Mouse (Mus musculus) liver, embryonic 15.5 days (tissue): Measurements from ENCODE around the gene Mybpc3. TPM values are rescaled to one million over a fixed set of nuclear protein-coding genes. Genes with fewer than 3 reads are reported as not detected.

Experiments used
- ATAC-seq: fragments of 200-750 bp; cut with Nextera tagmentation; 2 replicates; pipeline ENCODE4 v1.8.0; 2017; ENCODE audit warnings: moderate number of reproducible peaks, mild to moderate bottlenecking, moderate library complexity; ENCODE audit not compliant: insufficient read depth
- H3K27ac ChIP-seq: fragments of 300-500 bp; sonication (generic); replicated peaks from 2 replicates; pipeline ENCODE4 v1.5.1; 2015; ENCODE audit warnings: mild to moderate bottlenecking, inconsistent platforms
- H3K27me3 ChIP-seq: fragments of 300-500 bp; sonication (generic); 2 replicates; pipeline ENCODE4 v1.6.1; 2015; ENCODE audit warnings: mild to moderate bottlenecking, inconsistent platforms
- H3K36me3 ChIP-seq: fragments of 300-500 bp; sonication (generic); replicated peaks from 2 replicates; pipeline ENCODE4 v1.6.1; 2015; ENCODE audit warnings: moderate library complexity, mild to moderate bottlenecking, inconsistent platforms
- H3K4me1 ChIP-seq: fragments of 300-500 bp; sonication (generic); replicated peaks from 2 replicates; pipeline ENCODE4 v1.6.1; 2015; ENCODE audit warnings: inconsistent platforms
- H3K4me2 ChIP-seq: fragments of 300-500 bp; sonication (generic); 2 replicates; pipeline ENCODE4 v1.6.1; 2015; ENCODE audit warnings: moderate library complexity, mild to moderate bottlenecking, inconsistent platforms
- H3K4me3 ChIP-seq: fragments of 300-500 bp; sonication (generic); replicated peaks from 2 replicates; pipeline ENCODE4 v1.5.1; 2015; ENCODE audit warnings: mild to moderate bottlenecking, inconsistent platforms
- H3K9ac ChIP-seq: fragments of 300-500 bp; sonication (generic); 2 replicates; pipeline ENCODE4 v1.6.1; 2015; ENCODE audit warnings: moderate library complexity, mild to moderate bottlenecking, inconsistent platforms
- H3K9me3 ChIP-seq: fragments of 300-500 bp; sonication (generic); replicated peaks from 2 replicates; pipeline ENCODE4 v1.6.1; 2016; ENCODE audit warnings: inconsistent platforms
- WGBS: fragments of 180-500 bp; shearing (Covaris S2); methylation state at CpG from one replicate; pipeline ENCODE4 v1.1.7; 2015; ENCODE audit warnings: mixed read lengths; ENCODE audit not compliant: insufficient replicate concordance; 5-methylcytosine and 5-hydroxymethylcytosine counted together
- polyA plus RNA-seq: library from polyadenylated mRNA; unstranded; fragments of >200 nt; fragmentation: Nextera tagmentation; extraction: Ambion mirVana; gene quantifications from 2 replicates; pipeline ENCODE4 v1.2.1, GENCODE M21; 2015

Gene Mybpc3
- polyA plus RNA-seq, 1 experiment from 2014 or later = 0.17 TPM

GRCm38 (mm10) chr2:91169587-91170322, 51.8 kb downstream of the Mybpc3 start:
- 82% methylated on average over 25 of the region's 25 CpGs for WGBS
- no peaks in the 10 kb centered on the region for H3K27me3 ChIP-seq
- peaks cover 43% of the 10 kb centered on the region for H3K36me3 ChIP-seq
- no peak overlapping the region for H3K4me3 ChIP-seq
- ATAC-seq = no peak
- peaks cover 7% of the 10 kb centered on the region for H3K4me1 ChIP-seq
- no peaks in the 10 kb centered on the region for H3K9me3 ChIP-seq
- H3K9ac ChIP-seq = no peak overlapping the region
- H3K27ac ChIP-seq = no peak overlapping the region
- no peak overlapping the region for H3K4me2 ChIP-seq

GRCm38 (mm10) chr2:91175490-91175889, 57.5 kb downstream of the Mybpc3 start:
- Histone ChIP-seq H3K36me3 (peaks cover 37% of the 10 kb centered on the region), H3K4me1 (no peaks in the 10 kb centered on the region), H3K27ac (no peak overlapping the region), H3K27me3 (no peaks in the 10 kb centered on the region), H3K4me3 (no peak overlapping the region), H3K4me2 (no peak overlapping the region), H3K9ac (no peak overlapping the region), H3K9me3 (no peaks in the 10 kb centered on the region)
- ATAC-seq = no peak
- WGBS = 77% methylated on average over 4 of the region's 4 CpGs

- Histone ChIP-seq H3K4me3 (no peak overlapping the region), H3K27ac (no peak overlapping the region), H3K36me3 (peaks cover 34% of the 10 kb centered on the region), H3K27me3 (no peaks in the 10 kb centered on the region), H3K4me2 (no peak overlapping the region), H3K4me1 (no peaks in the 10 kb centered on the region), H3K9ac (no peak overlapping the region), H3K9me3 (no peaks in the 10 kb centered on the region)
- no peak for ATAC-seq
- WGBS = 73% methylated on average over 6 of the region's 6 CpGs
Observed at GRCm38 (mm10) chr2:91176234-91176633, 58.3 kb downstream of the Mybpc3 start.

- Histone ChIP-seq H3K4me2 (no peak overlapping the region), H3K4me1 (peaks cover 29% of the 10 kb centered on the region), H3K9me3 (no peaks in the 10 kb centered on the region), H3K36me3 (peaks cover 23% of the 10 kb centered on the region), H3K27me3 (peaks cover 6% of the 10 kb centered on the region; the same call in 1 of the 2 replicates), H3K4me3 (no peak overlapping the region), H3K27ac (no peak overlapping the region), H3K9ac (no peak overlapping the region)
- 71% methylated on average over 4 of the region's 4 CpGs for WGBS
- ATAC-seq = no peak
Observed at GRCm38 (mm10) chr2:91179825-91180224, 61.9 kb downstream of the Mybpc3 start.

GRCm38 (mm10) chr2:91180706-91181105, 62.8 kb downstream of the Mybpc3 start:
- Histone ChIP-seq H3K4me3 (no peak overlapping the region), H3K36me3 (peaks cover 19% of the 10 kb centered on the region), H3K9me3 (no peaks in the 10 kb centered on the region), H3K4me2 (no peak overlapping the region), H3K9ac (no peak overlapping the region), H3K27ac (no peak overlapping the region), H3K27me3 (peaks cover 6% of the 10 kb centered on the region; the same call in 1 of the 2 replicates), H3K4me1 (peaks cover 29% of the 10 kb centered on the region)
- ATAC-seq = no peak
- WGBS = 59% methylated on average over 5 of the region's 5 CpGs

- H3K9ac ChIP-seq = peak overlapping the region; percentile 82
- H3K4me1 ChIP-seq = peaks cover 29% of the 10 kb centered on the region
- peaks cover 7% of the 10 kb centered on the region; the same call in 1 of the 2 replicates for H3K36me3 ChIP-seq
- H3K27ac ChIP-seq = no peak overlapping the region
- H3K4me2 ChIP-seq = peak overlapping the region; percentile 99
- ATAC-seq = no peak
- H3K4me3 ChIP-seq = peak overlapping the region; percentile 87
- no peaks in the 10 kb centered on the region for H3K9me3 ChIP-seq
- H3K27me3 ChIP-seq = peaks cover 6% of the 10 kb centered on the region; the same call in 1 of the 2 replicates
- 5% methylated on average over 8 of the region's 8 CpGs for WGBS
Observed at GRCm38 (mm10) chr2:91182016-91182404, 64.1 kb downstream of the Mybpc3 start.

- peak overlapping the region; percentile 99 for H3K4me2 ChIP-seq
- peak overlapping the region; percentile 87 for H3K4me3 ChIP-seq
Observed at GRCm38 (mm10) chr2:91182405-91183147, 64.6 kb downstream of the Mybpc3 start.

GRCm38 (mm10) chr2:91183148-91183513, 65.2 kb downstream of the Mybpc3 start:
- ATAC-seq = peak; percentile 96
- Histone ChIP-seq H3K4me2 (peak overlapping the region; percentile 99), H3K4me1 (peaks cover 29% of the 10 kb centered on the region), H3K36me3 (0 out of 2 replicates have a peak, but pooled peaks cover under 1% of the 10 kb centered on the region), H3K4me3 (peak overlapping the region; percentile 87), H3K27me3 (peaks cover 6% of the 10 kb centered on the region; the same call in 1 of the 2 replicates), H3K9ac (peak overlapping the region; percentile 82), H3K27ac (peak overlapping the region; percentile 88), H3K9me3 (no peaks in the 10 kb centered on the region)
- WGBS = 0% methylated on average over 9 of the region's 9 CpGs

More at GRCm38 (mm10) chr2:91182405-91183147, 64.6 kb downstream of the Mybpc3 start:
- peak; percentile 92 for ATAC-seq
- H3K9me3 ChIP-seq = no peaks in the 10 kb centered on the region
- H3K9ac ChIP-seq = peak overlapping the region; percentile 82
- peaks cover 29% of the 10 kb centered on the region for H3K4me1 ChIP-seq
- under 1% methylated on average over 80 of the region's 81 CpGs for WGBS
- H3K36me3 ChIP-seq = peaks cover 6% of the 10 kb centered on the region; the same call in 1 of the 2 replicates
- H3K27me3 ChIP-seq = peaks cover 6% of the 10 kb centered on the region; the same call in 1 of the 2 replicates
- peak overlapping the region; percentile 88 for H3K27ac ChIP-seq

GRCm38 (mm10) chr2:91183711-91184405, 65.9 kb downstream of the Mybpc3 start, which contains the start of gene Madd:
Gene Madd (minus strand): TSS chr2:91183837.
- H3K4me3 ChIP-seq = peak within 1 kb of the TSS; percentile 87
- peak within 1 kb of the TSS; percentile 99 for H3K4me2 ChIP-seq
- H3K9ac ChIP-seq = peak within 1 kb of the TSS; percentile 82
- peak within 1 kb of the TSS; percentile 88 for H3K27ac ChIP-seq
- H3K4me1 ChIP-seq = peaks cover 29% of the 10 kb centered on the region
- H3K9me3 ChIP-seq = no peaks in the 10 kb centered on the region
- H3K27me3 ChIP-seq = peaks cover 6% of the 10 kb centered on the region; the same call in 1 of the 2 replicates
- H3K36me3 ChIP-seq = no peaks in the 10 kb centered on the region
- WGBS = 25% methylated on average over 15 of the region's 15 CpGs
- peak; percentile 38 for ATAC-seq
